Mouse (Mus musculus) heart, adult 2 months (tissue): ENCODE measurements around the gene Trio.

Experiments
- CTCF ChIP-seq: fragments of 200-600 bp; IDR thresholded peaks from 2 replicates; pipeline ENCODE4 v1.8.1; 2022; ENCODE audit warnings: antibody characterized with exemption, mild to moderate bottlenecking, moderate library complexity
- EP300 ChIP-seq: fragments of 200-500 bp; IDR thresholded peaks from 2 replicates; pipeline ENCODE4 v1.6.1; 2011; ENCODE audit warnings: low read depth, low read length, control low read depth; ENCODE audit not compliant: insufficient read depth

- TF ChIP-seq EP300 (no peak), CTCF (no peak)
These were observed 60.8 kb downstream of the Trio start for GRCm38 (mm10) chr15:27964877-27965276.
